In genomic region chr11:55234288-55234687, GRCm38 (mm10) we compare ENCODE assay signal across 21 mouse cellular contexts. TPM values are rescaled to one million over a fixed set of nuclear protein-coding genes. Genes with fewer than 3 reads are reported as not detected.
A peak's percentile ranks its signal among the peaks of the same experiment; 100 is the strongest.
DNase-seq lines count a peak whose midpoint lies in the region; ATAC-seq and TF ChIP-seq lines count a peak whose summit lies in the region.
"Had no signal": no experiment of that assay in that cellular context is flagged by ENCODE, and none has a peak within 500 bp of the region (broad histone marks: within the 10 kb centered on the region; RNA-seq: fewer than 3 reads in every experiment).

No protein-coding gene starts in this region.

- H3K27me3 ChIP-seq in midbrain, postnatal 0 days (ENCODE audit: insufficient read depth, low read length) = no peaks in the 10 kb centered on the region
- no peaks in the 10 kb centered on the region for H3K27me3 ChIP-seq in midbrain, embryonic 15.5 days (replicated peaks)
- H3K27me3 ChIP-seq: embryonic facial prominence, embryonic 15.5 days; heart, embryonic 13.5 days had no signal

- no peaks in the 10 kb centered on the region for H3K4me1 ChIP-seq in midbrain, postnatal 0 days (ENCODE audit: insufficient read depth, low read length)
- no peaks in the 10 kb centered on the region for H3K4me1 ChIP-seq in midbrain, embryonic 15.5 days
- H3K4me1 ChIP-seq: embryonic facial prominence, embryonic 15.5 days; forebrain, embryonic 10.5 days; heart, embryonic 13.5 days had no signal

- no peak overlapping the region for H3K9ac ChIP-seq in midbrain, postnatal 0 days (replicated peaks; ENCODE audit: low read length, poor library complexity, severe bottlenecking)
- H3K9ac ChIP-seq in midbrain, embryonic 15.5 days = no peak overlapping the region
- H3K9ac ChIP-seq: embryonic facial prominence, embryonic 15.5 days; heart, embryonic 13.5 days had no signal

- no peak overlapping the region for H3K4me3 ChIP-seq in midbrain, postnatal 0 days (ENCODE audit: low read depth, low read length)
- H3K4me3 ChIP-seq in midbrain, embryonic 15.5 days = no peak overlapping the region
- no peak overlapping the region for H3K4me3 ChIP-seq in gastrocnemius, adult 2 months
- H3K4me3 ChIP-seq: embryonic facial prominence, embryonic 15.5 days; erythroblast, embryonic 14.5 days; forebrain, embryonic 10.5 days; heart, embryonic 13.5 days had no signal

- 87% methylated on average over 7 of the region's 7 CpGs for WGBS in midbrain, postnatal 0 days
- 90% methylated on average over 7 of the region's 7 CpGs for WGBS in midbrain, embryonic 15.5 days

- peaks cover 32% of the 10 kb centered on the region for H3K36me3 ChIP-seq in midbrain, postnatal 0 days (ENCODE audit: insufficient read depth, low read length)
- peaks cover 6% of the 10 kb centered on the region; the same call in 1 of the 2 replicates for H3K36me3 ChIP-seq in midbrain, embryonic 15.5 days (replicated peaks)

- no peaks in the 10 kb centered on the region for H3K9me3 ChIP-seq in midbrain, postnatal 0 days (ENCODE audit: low read length)
- no peaks in the 10 kb centered on the region for H3K9me3 ChIP-seq in midbrain, embryonic 15.5 days
- H3K9me3 ChIP-seq: embryonic facial prominence, embryonic 15.5 days; forebrain, embryonic 10.5 days; heart, embryonic 13.5 days had no signal

- DNase-seq in midbrain, postnatal 0 days (ENCODE audit: low spot score) = peak; percentile 16
- peak; percentile 80 to 85 for DNase-seq in cerebellum, adult 18-20 months
- DNase-seq in cerebellum, adult 9-11 months = peak; percentile 86
- DNase-seq in cerebellum, postnatal 36 days = peak; percentile 74 to 75
- DNase-seq in retina, postnatal 1 day = no peak
- DNase-seq in gastrocnemius, adult 2 months = no peak
- no peak for DNase-seq in gastrocnemius, adult 18-20 months (ENCODE audit: low spot score)
- DNase-seq: adrenal gland, adult 8-10 months; adrenal gland, postnatal 36 days; embryo, embryonic 11 days; gastrocnemius, postnatal 25 days; heart, adult 11 months; heart, postnatal 36 days; kidney, adult 11 months had no signal

- no peak for ATAC-seq in midbrain, postnatal 0 days (ENCODE audit: low FRiP score)
- no peak for ATAC-seq in midbrain, embryonic 15.5 days (replicated peaks)
- ATAC-seq: forebrain, embryonic 14.5 days; hindbrain, embryonic 16.5 days had no signal

- TF ChIP-seq CTCF in midbrain, postnatal 0 days (IDR thresholded peaks at IDR 0.05) = no peak
- no peak for TF ChIP-seq CTCF in gastrocnemius, adult 2 months (IDR thresholded peaks at IDR 0.05)

- no peak overlapping the region for H3K27ac ChIP-seq in midbrain, postnatal 0 days (ENCODE audit: low read depth, low read length)
- H3K27ac ChIP-seq in midbrain, embryonic 15.5 days = no peak overlapping the region
- no peak overlapping the region for H3K27ac ChIP-seq in gastrocnemius, adult 2 months
- H3K27ac ChIP-seq: embryonic facial prominence, embryonic 15.5 days; forebrain, embryonic 10.5 days; heart, embryonic 13.5 days had no signal

- H3K4me2 ChIP-seq in midbrain, postnatal 0 days (ENCODE audit: low read depth, low read length, poor library complexity, severe bottlenecking) = no peak overlapping the region
- no peak overlapping the region for H3K4me2 ChIP-seq in midbrain, embryonic 15.5 days
- H3K4me2 ChIP-seq: embryonic facial prominence, embryonic 15.5 days; heart, embryonic 13.5 days had no signal

- intact Hi-C loops in gastrocnemius, adult 2 months (cut with DNase I) = no loop called here

RNA-seq across cellular contexts. Expression of gene Slc36a1, which starts 30.1 kb away (rescaled TPM):
- total RNA-seq in midbrain, postnatal 0 days (2014; rRNA removed) = 27.6 and 31.8 TPM in 2 replicates
- 2.5 and 2.8 TPM in 2 replicates for polyA plus RNA-seq in midbrain, postnatal 0 days (2015; fragmentation: Nextera tagmentation; extraction: Ambion mirVana)
- 3.9 and 4.3 TPM in 2 replicates for polyA plus RNA-seq in midbrain, embryonic 15.5 days (2015; fragmentation: Nextera tagmentation; extraction: Ambion mirVana)
- total RNA-seq in gastrocnemius, adult 2 months (2021) = 1 to 10 TPM; 6.2 TPM
- total RNA-seq in gastrocnemius, adult 18-20 months (2021) = 1 to 10 TPM; 5.3 to 6.4 TPM

RNA-seq across cellular contexts. Expression of gene Slc36a2, which starts 49.4 kb away (rescaled TPM):
- 0.27 and 0.61 TPM in 2 replicates for total RNA-seq in midbrain, postnatal 0 days (2014; rRNA removed)
- 0.52 and 0.79 TPM in 2 replicates for polyA plus RNA-seq in midbrain, postnatal 0 days (2015; fragmentation: Nextera tagmentation; extraction: Ambion mirVana)
- polyA plus RNA-seq in midbrain, embryonic 15.5 days (2015; fragmentation: Nextera tagmentation; extraction: Ambion mirVana) = 0.24 and 0.28 TPM in 2 replicates
- under 1 TPM; 0.15 to 0.61 TPM for total RNA-seq in gastrocnemius, adult 2 months (2021)
- total RNA-seq in gastrocnemius, adult 18-20 months (2021) = 1 to 10 TPM in 1 of 2 experiments, under 1 TPM in 1; 0.66 to 1.4 TPM

Comparison
In these comparisons a context has a peak if more than half of its experiments do, and no peak if none do; other contexts are left out.
1. DNase-seq: peak in midbrain, postnatal 0 days (single experiment), cerebellum, adult 18-20 months (2 of 2), cerebellum, adult 9-11 months (single experiment) and cerebellum, postnatal 36 days (2 of 2); none in retina, postnatal 1 day (single experiment), gastrocnemius, adult 2 months (single experiment) and gastrocnemius, adult 18-20 months (single experiment).